Mouse (Mus musculus): ENCODE results near the gene Ttll7.

GRCm38 (mm10) chr3:146929011-146929410 is 76.8 kb downstream of the Ttll7 start:
- TF ChIP-seq CTCF (IDR thresholded peaks at IDR 0.05) (no peak), EP300 (IDR thresholded peaks at IDR 0.05) (no peak)
